Mouse (Mus musculus) heart, postnatal 0 days (tissue): ENCODE measurements around the gene Taf12. TPM values are rescaled to one million over a fixed set of nuclear protein-coding genes. Genes with fewer than 3 reads are reported as not detected.
A peak's percentile ranks its signal among the peaks of the same experiment; 100 is the strongest.
"Not testable (repeated sequence)": the region's sequence is repeated elsewhere in the genome, so short reads cannot be mapped to it uniquely, and the experiment has no call there.

Experiments used
- ATAC-seq: fragments of 200-750 bp; cut with Nextera tagmentation; 2 replicates; pipeline ENCODE4 v1.8.0; 2017; ENCODE audit warnings: low read depth, moderate number of reproducible peaks, moderate library complexity; ENCODE audit not compliant: insufficient read depth
- DNase-seq: peaks from one replicate; pipeline ENCODE4 v3.0.0-alpha.2; 2016; ENCODE audit warnings: low spot score
- H3K27ac ChIP-seq: fragments of 300-500 bp; sonication (generic); 2 replicates; pipeline ENCODE4 v1.5.1; 2014; ENCODE audit warnings: low read depth, mild to moderate bottlenecking
- H3K27me3 ChIP-seq: fragments of 300-500 bp; sonication (generic); 2 replicates; pipeline ENCODE4 v1.6.1; 2014; ENCODE audit warnings: low read length, mixed read lengths; ENCODE audit not compliant: control insufficient read depth, insufficient read depth
- H3K36me3 ChIP-seq: fragments of 300-500 bp; sonication (generic); replicated peaks from 2 replicates; pipeline ENCODE4 v1.6.1; 2014; ENCODE audit warnings: low read length, mixed read lengths; ENCODE audit not compliant: control insufficient read depth, insufficient read depth
- H3K4me1 ChIP-seq: fragments of 300-500 bp; sonication (generic); 2 replicates; pipeline ENCODE4 v1.6.1; 2014; ENCODE audit warnings: antibody characterized with exemption; ENCODE audit not compliant: control insufficient read depth, insufficient read depth
- H3K4me2 ChIP-seq: fragments of 300-500 bp; sonication (generic); 2 replicates; pipeline ENCODE4 v1.6.1; 2014; ENCODE audit warnings: low read depth, mild to moderate bottlenecking, low read length, moderate library complexity
- H3K4me3 ChIP-seq: fragments of 300-500 bp; sonication (generic); 2 replicates; pipeline ENCODE4 v1.5.1; 2014; ENCODE audit warnings: low read depth, low read length
- H3K9ac ChIP-seq: fragments of 300-500 bp; sonication (generic); replicated peaks from 2 replicates; pipeline ENCODE4 v1.6.1; 2014; ENCODE audit warnings: low read depth, low read length, mixed read lengths
- H3K9me3 ChIP-seq: fragments of 300-500 bp; sonication (generic); replicated peaks from 2 replicates; pipeline ENCODE4 v1.6.1; 2016; ENCODE audit warnings: low read length; ENCODE audit not compliant: control insufficient read depth
- CTCF ChIP-seq: IDR thresholded peaks from 2 replicates; pipeline ENCODE4 v1.5.1; 2016; ENCODE audit warnings: antibody characterized with exemption, control low read depth, low read depth
- EP300 ChIP-seq: IDR thresholded peaks from 2 replicates; pipeline ENCODE4 v1.6.1; 2016; ENCODE audit warnings: antibody characterized with exemption, low read depth
- WGBS: fragments of 180-500 bp; shearing (Covaris S2); extraction: QIAGEN DNeasy Blood & Tissue Kit; methylation state at CpG from one replicate; pipeline ENCODE4 v1.1.7; 2014; 5-methylcytosine and 5-hydroxymethylcytosine counted together
- polyA plus RNA-seq: library from polyadenylated mRNA; unstranded; fragments of >200 nt; fragmentation: Nextera tagmentation; extraction: Ambion mirVana; gene quantifications from 2 replicates; pipeline ENCODE4 v1.2.1, GENCODE M21; 2015
- total RNA-seq: library from RNA; depleted of rRNA; stranded (reverse); fragments of >200 nt; gene quantifications from 2 replicates; pipeline ENCODE4 v1.2.3, GENCODE M21; 2014; ENCODE audit warnings: low replicate concordance

Gene Taf12
- total and polyA plus RNA-seq, 2 experiments from 2014 or later: 8.4 to 30.5 TPM

- Histone ChIP-seq H3K36me3 (no peaks in the 10 kb centered on the region), H3K4me1 (peaks cover 10% of the 10 kb centered on the region), H3K9me3 (no peaks in the 10 kb centered on the region), H3K27ac (no peak overlapping the region), H3K9ac (no peak overlapping the region), H3K4me3 (no peak overlapping the region), H3K4me2 (no peak overlapping the region), H3K27me3 (no peaks in the 10 kb centered on the region)
- WGBS: 93% methylated on average over 3 of the region's 3 CpGs
- DNase-seq (no peak), ATAC-seq (no peak)
- TF ChIP-seq EP300 (no peak), CTCF (no peak)
Observed at GRCm38 (mm10) chr4:132275949-132276348, 1.8 kb downstream of the Taf12 start.

GRCm38 (mm10) chr4:132288840-132289239 lies 14.7 kb downstream of the Taf12 start:
- 92% methylated on average over 1 of the region's 5 CpGs for WGBS
- peaks cover 44% of the 10 kb centered on the region for H3K36me3 ChIP-seq
- not testable (repeated sequence) for DNase-seq, H3K4me2 ChIP-seq, H3K9me3 ChIP-seq, H3K4me1 ChIP-seq, H3K4me3 ChIP-seq, ATAC-seq, H3K27me3 ChIP-seq, H3K27ac ChIP-seq, H3K9ac ChIP-seq

- ATAC-seq (no peak), DNase-seq (no peak)
- Histone ChIP-seq H3K9ac (no peak overlapping the region), H3K27me3 (no peaks in the 10 kb centered on the region), H3K9me3 (no peaks in the 10 kb centered on the region), H3K4me3 (no peak overlapping the region), H3K27ac (no peak overlapping the region), H3K4me2 (no peak overlapping the region), H3K4me1 (no peaks in the 10 kb centered on the region), H3K36me3 (peaks cover 32% of the 10 kb centered on the region)
- TF ChIP-seq CTCF: no peak
- no peak for TF ChIP-seq EP300
- WGBS: 96% methylated on average over 4 of the region's 4 CpGs
Observed at GRCm38 (mm10) chr4:132291056-132291455, 16.9 kb downstream of the Taf12 start.

- WGBS: 83% methylated on average over 12 of the region's 12 CpGs
- H3K9ac ChIP-seq: no peak overlapping the region
- DNase-seq (no peak), ATAC-seq (no peak)
- H3K36me3 ChIP-seq: peaks cover 32% of the 10 kb centered on the region
- no peak overlapping the region for H3K4me2 ChIP-seq
- no peaks in the 10 kb centered on the region for H3K27me3 ChIP-seq
- TF ChIP-seq EP300 (no peak), CTCF (peak; percentile 36)
- no peaks in the 10 kb centered on the region for H3K9me3 ChIP-seq
- H3K4me1 ChIP-seq: no peaks in the 10 kb centered on the region
- no peak overlapping the region for H3K4me3 ChIP-seq
- no peak overlapping the region for H3K27ac ChIP-seq
Observed at GRCm38 (mm10) chr4:132291624-132292335, 17.6 kb downstream of the Taf12 start.

- H3K4me2 ChIP-seq: no peak overlapping the region
- no peaks in the 10 kb centered on the region for H3K27me3 ChIP-seq
- 43% methylated on average over 4 of the region's 4 CpGs for WGBS
- no peak overlapping the region for H3K9ac ChIP-seq
- peaks cover 32% of the 10 kb centered on the region for H3K36me3 ChIP-seq
- TF ChIP-seq CTCF (peak; percentile 72), EP300 (no peak)
- H3K27ac ChIP-seq: 0 out of 2 replicates have a peak overlapping the region, but pooled peaks have one; percentile 4
- H3K9me3 ChIP-seq: no peaks in the 10 kb centered on the region
- ATAC-seq (peak; percentile 75), DNase-seq (peak; percentile 61)
- H3K4me3 ChIP-seq: no peak overlapping the region
- no peaks in the 10 kb centered on the region for H3K4me1 ChIP-seq
Observed at GRCm38 (mm10) chr4:132292988-132293387, 18.8 kb downstream of the Taf12 start.
